Mouse (Mus musculus) retina, adult 2 months (tissue): Measurements from ENCODE around the gene Ccdc34.

Source experiments
- DNase-seq: peaks from one replicate; pipeline ENCODE4 v3.0.0-alpha.2; 2012; ENCODE audit warnings: low read depth, low spot score

Ccdc34 gene

GRCm38 (mm10) chr2:110214278-110214677, 196.7 kb downstream of the Ccdc34 start:
- no peak for DNase-seq

- no peak for DNase-seq
Observed at GRCm38 (mm10) chr2:110214991-110215684, 197.5 kb downstream of the Ccdc34 start.

GRCm38 (mm10) chr2:110215685-110216058, 198.1 kb downstream of the Ccdc34 start:
- no peak for DNase-seq

- no peak for DNase-seq
Observed at GRCm38 (mm10) chr2:110220492-110220891, 202.9 kb downstream of the Ccdc34 start.

GRCm38 (mm10) chr2:110222793-110223192, 205.2 kb downstream of the Ccdc34 start:
- DNase-seq: no peak
